Mouse (Mus musculus) hindbrain, embryonic 10.5 days (tissue): ENCODE results near the gene Fancl. TPM values are rescaled to one million over a fixed set of nuclear protein-coding genes. Genes with fewer than 3 reads are reported as not detected.

Source experiments
- DNase-seq: peaks from one replicate; pipeline ENCODE4 v3.0.0-alpha.2; 2017; ENCODE audit warnings: low spot score
- H3K27ac ChIP-seq: fragments of 300-500 bp; sonication (generic); 2 replicates; pipeline ENCODE4 v1.5.1; 2016; ENCODE audit warnings: mild to moderate bottlenecking, moderate library complexity
- H3K27me3 ChIP-seq: fragments of 300-500 bp; sonication (generic); 2 replicates; pipeline ENCODE4 v1.6.1; 2016; ENCODE audit warnings: mild to moderate bottlenecking; ENCODE audit not compliant: poor library complexity, insufficient read depth, severe bottlenecking
- H3K36me3 ChIP-seq: fragments of 300-500 bp; sonication (generic); 2 replicates; pipeline ENCODE4 v1.6.1; 2016; ENCODE audit warnings: mild to moderate bottlenecking, moderate library complexity
- H3K4me1 ChIP-seq: fragments of 300-500 bp; sonication (generic); replicated peaks from 2 replicates; pipeline ENCODE4 v1.6.1; 2016; ENCODE audit warnings: mild to moderate bottlenecking
- H3K4me3 ChIP-seq: fragments of 300-500 bp; sonication (generic); 2 replicates; pipeline ENCODE4 v1.5.1; 2016; ENCODE audit warnings: mild to moderate bottlenecking, moderate library complexity
- H3K9me3 ChIP-seq: fragments of 300-500 bp; sonication (generic); 2 replicates; pipeline ENCODE4 v1.6.1; 2016; ENCODE audit warnings: mild to moderate bottlenecking, moderate library complexity
- WGBS: fragments of 180-500 bp; shearing (Covaris S2); methylation state at CpG from one replicate; pipeline ENCODE4 v1.1.7; 2016; 5-methylcytosine and 5-hydroxymethylcytosine counted together
- polyA plus RNA-seq: library from polyadenylated mRNA; unstranded; fragments of >200 nt; fragmentation: Nextera tagmentation; extraction: Ambion mirVana; gene quantifications from 2 replicates; pipeline ENCODE4 v1.2.1, GENCODE M21; 2016

The Fancl gene
- polyA plus RNA-seq, 1 experiment from 2014 or later, result 29.3 TPM

DNA sequence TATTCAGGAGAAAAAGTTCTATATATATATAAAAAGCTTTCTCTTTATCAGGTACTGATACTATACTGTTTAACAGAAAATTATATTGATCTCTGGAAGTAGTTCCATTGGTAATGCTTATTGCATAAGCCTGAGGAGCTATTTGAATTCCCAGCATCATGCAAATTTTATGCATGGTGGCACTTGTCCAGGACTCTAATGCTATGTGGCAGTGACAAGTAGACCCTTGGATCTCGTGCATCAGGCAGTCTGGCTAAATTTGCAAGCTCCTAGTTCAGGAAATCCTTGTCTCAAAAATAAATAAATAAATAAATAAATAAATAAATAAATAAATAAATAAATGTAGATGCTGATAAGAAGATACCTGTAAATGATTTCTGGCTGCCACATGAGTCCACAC is 55.2 kb downstream of the Fancl start:
- Histone ChIP-seq H3K27ac (no peak overlapping the region), H3K36me3 (peaks cover 10% of the 10 kb centered on the region; the same call in 1 of the 2 replicates), H3K9me3 (no peaks in the 10 kb centered on the region), H3K4me1 (no peaks in the 10 kb centered on the region), H3K27me3 (no peaks in the 10 kb centered on the region), H3K4me3 (no peak overlapping the region)
- no peak for DNase-seq
- WGBS, result 73% methylated on average over 1 of the region's 1 CpGs

DNA sequence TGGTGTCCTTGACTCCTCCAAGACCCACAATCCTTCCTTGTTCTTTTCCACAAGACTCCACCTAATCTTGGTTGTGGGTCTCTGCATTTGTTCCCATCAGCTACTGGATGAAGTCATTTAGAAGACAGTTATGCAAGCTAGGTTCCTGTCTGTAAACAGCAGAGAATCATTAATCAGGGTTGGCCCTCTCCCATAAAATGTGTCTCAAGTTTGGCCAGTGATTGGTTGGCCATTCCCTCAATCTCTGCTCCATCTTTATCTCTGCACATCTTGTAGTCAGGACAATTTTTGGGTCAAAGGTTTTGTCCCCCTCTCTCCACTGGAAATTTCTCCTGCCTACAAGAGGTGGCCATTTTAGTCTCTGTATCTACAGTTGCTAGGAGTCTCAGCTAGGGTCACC is 58.4 kb downstream of the Fancl start:
- no peaks in the 10 kb centered on the region for H3K9me3 ChIP-seq
- H3K4me3 ChIP-seq, result no peak overlapping the region
- H3K27ac ChIP-seq, result no peak overlapping the region
- no peak for DNase-seq
- peaks cover 10% of the 10 kb centered on the region; the same call in 1 of the 2 replicates for H3K36me3 ChIP-seq
- H3K27me3 ChIP-seq, result no peaks in the 10 kb centered on the region
- no peaks in the 10 kb centered on the region for H3K4me1 ChIP-seq

DNA sequence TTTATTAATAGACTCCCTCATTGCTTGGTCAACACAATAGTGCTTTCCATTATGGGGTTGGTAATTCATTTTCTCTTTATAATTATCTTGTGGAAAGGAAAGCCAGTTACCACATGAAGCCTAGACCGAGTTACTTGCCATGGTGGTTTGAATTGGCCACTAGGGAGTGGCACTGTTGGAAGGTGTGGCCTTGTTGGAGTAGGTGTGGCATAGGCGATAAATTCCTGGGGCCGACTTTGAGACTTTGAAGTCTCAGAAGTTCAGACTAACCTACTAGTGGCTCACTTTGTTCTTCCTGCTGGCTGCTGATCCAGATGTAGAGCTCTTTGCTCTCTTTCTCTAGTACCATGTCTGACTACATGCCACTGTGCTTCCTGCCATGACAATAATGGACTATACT is 63.9 kb downstream of the Fancl start:
- H3K27me3 ChIP-seq, result no peaks in the 10 kb centered on the region
- H3K27ac ChIP-seq, result no peak overlapping the region
- no peaks in the 10 kb centered on the region for H3K4me1 ChIP-seq
- 92% methylated on average over 3 of the region's 3 CpGs for WGBS
- no peak overlapping the region for H3K4me3 ChIP-seq
- H3K9me3 ChIP-seq, result no peaks in the 10 kb centered on the region
- peaks cover 4% of the 10 kb centered on the region; the same call in 1 of the 2 replicates for H3K36me3 ChIP-seq
- no peak for DNase-seq

DNA sequence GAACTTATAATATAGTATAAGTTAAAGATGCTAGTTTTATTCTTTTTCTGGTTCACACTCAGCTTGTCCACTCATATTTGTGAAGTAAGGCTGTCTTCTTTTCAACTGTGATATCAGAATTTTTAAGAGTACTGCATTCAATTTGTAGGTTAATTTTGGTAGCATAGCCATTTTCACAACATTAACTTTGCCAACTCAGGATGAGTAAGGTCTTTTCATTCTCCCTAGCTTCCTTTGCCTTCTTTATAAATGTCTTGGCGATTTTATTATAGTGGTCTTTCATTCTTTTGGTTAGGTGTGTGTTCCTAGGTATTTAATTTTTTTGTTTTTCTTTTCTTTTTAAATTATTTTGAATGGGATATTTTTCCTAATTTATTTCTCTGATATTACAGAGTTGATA is 64.7 kb downstream of the Fancl start:
- no peaks in the 10 kb centered on the region for H3K9me3 ChIP-seq
- DNase-seq, result no peak
- H3K36me3 ChIP-seq, result no peaks in the 10 kb centered on the region
- no peaks in the 10 kb centered on the region for H3K4me1 ChIP-seq
- H3K27me3 ChIP-seq, result no peaks in the 10 kb centered on the region
- no peak overlapping the region for H3K4me3 ChIP-seq
- WGBS, result 96% methylated on average over 1 of the region's 1 CpGs
- no peak overlapping the region for H3K27ac ChIP-seq

DNA sequence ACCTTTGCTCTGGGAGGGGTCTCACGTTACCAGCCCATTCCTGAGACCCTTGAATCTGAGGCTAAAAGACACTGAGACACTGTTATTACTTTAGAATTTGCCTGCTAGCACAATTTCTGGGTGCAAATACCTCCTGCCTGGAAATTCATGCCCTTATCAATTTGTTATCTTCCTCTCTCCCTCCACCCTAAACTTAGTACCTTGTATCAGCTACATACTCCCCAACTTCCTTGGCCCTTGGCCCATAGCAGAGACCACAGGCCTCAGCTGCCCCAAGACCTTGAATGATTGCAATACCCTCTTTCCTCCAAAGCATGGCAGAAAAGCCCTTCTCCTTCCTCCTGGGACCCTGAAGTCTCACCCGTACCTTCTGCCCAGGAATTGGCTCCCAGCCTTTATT is 65.3 kb downstream of the Fancl start:
- Histone ChIP-seq H3K27ac (no peak overlapping the region), H3K4me3 (no peak overlapping the region), H3K4me1 (no peaks in the 10 kb centered on the region), H3K9me3 (no peaks in the 10 kb centered on the region), H3K36me3 (no peaks in the 10 kb centered on the region), H3K27me3 (no peaks in the 10 kb centered on the region)
- WGBS, result 86% methylated on average over 2 of the region's 2 CpGs
- DNase-seq, result no peak

DNA sequence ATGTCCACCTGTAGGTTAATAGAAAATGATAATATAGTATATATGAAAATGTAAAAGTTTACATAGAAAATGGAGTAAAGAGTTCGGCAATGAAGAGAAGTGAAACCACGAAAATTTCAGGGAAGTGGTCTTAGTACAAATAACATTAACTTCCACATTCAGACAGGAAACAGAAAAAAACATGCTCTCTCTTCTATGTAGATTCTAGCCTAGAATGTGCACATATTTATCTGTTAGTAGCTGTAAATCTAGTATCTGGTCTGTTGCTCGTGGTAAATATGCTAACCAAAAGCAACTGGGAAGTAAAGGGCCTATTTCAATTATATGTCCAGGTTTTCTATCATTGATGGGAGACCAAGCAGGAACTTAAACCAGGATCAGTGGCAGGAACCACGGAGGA is 66.8 kb downstream of the Fancl start:
- Histone ChIP-seq H3K27ac (no peak overlapping the region), H3K4me3 (no peak overlapping the region), H3K36me3 (no peaks in the 10 kb centered on the region), H3K27me3 (no peaks in the 10 kb centered on the region), H3K9me3 (no peaks in the 10 kb centered on the region), H3K4me1 (no peaks in the 10 kb centered on the region)
- no peak for DNase-seq
- 93% methylated on average over 4 of the region's 4 CpGs for WGBS

DNA sequence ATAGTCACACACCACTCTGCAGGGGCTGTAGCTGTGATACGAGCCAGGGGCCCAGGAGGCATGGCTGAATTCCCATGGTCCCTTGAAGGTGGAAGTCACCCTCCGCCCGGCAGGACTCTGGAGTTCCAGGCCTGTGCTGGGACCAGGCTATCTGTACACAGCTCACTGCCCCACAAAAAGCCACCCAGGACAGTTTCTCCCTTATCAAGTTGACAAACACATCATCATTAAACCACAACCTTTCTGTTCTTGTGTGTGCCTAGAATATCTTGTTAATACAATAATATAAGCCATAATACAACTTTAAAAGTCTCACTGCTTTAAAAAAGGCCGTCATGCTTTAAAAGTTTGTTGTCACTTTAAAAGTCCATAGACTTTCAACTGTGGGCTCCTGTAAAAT is 68.1 kb downstream of the Fancl start:
- H3K4me3 ChIP-seq, result no peak overlapping the region
- H3K27me3 ChIP-seq, result no peaks in the 10 kb centered on the region
- H3K36me3 ChIP-seq, result no peaks in the 10 kb centered on the region
- H3K4me1 ChIP-seq, result no peaks in the 10 kb centered on the region
- no peak for DNase-seq
- H3K27ac ChIP-seq, result no peak overlapping the region
- no peaks in the 10 kb centered on the region for H3K9me3 ChIP-seq
- 88% methylated on average over 4 of the region's 4 CpGs for WGBS

DNA sequence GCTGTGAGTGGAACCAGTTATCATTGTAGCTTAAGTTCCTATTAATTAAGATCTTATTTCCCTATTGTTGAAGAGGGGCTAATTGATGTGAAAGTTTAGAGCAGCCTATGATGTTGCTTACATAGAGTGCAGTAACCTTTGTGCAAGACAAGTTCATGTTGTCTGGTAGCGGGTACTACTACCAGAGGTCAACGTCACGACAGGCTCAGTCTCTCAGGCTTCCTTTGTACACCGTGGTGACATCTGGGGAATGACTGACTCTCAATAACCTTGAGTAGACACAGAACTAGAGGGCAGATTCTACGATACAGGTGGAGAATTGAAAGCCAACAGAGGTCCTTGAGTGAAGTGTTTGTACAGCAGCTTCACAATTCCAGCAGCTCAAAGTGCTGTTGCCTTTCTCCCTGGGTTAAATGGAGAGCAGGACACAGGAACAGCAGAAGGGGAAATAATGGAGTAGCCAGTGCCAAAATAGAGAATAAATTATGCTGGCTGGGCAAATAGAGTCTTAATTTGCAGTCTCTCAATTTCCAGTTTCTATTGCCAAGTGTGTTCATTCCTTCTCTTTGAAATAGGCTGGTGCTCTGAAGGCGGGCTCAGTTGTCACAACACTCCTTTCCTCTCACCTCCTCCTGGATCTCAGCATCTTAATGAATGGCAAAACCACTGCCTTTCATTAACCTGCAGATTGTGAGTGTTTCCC is 91.3 kb downstream of the Fancl start:
- DNase-seq, result no peak
- 86% methylated on average over 6 of the region's 6 CpGs for WGBS
- Histone ChIP-seq H3K4me3 (no peak overlapping the region), H3K36me3 (peaks cover 20% of the 10 kb centered on the region), H3K4me1 (no peaks in the 10 kb centered on the region), H3K9me3 (no peaks in the 10 kb centered on the region), H3K27me3 (no peaks in the 10 kb centered on the region), H3K27ac (no peak overlapping the region)

DNA sequence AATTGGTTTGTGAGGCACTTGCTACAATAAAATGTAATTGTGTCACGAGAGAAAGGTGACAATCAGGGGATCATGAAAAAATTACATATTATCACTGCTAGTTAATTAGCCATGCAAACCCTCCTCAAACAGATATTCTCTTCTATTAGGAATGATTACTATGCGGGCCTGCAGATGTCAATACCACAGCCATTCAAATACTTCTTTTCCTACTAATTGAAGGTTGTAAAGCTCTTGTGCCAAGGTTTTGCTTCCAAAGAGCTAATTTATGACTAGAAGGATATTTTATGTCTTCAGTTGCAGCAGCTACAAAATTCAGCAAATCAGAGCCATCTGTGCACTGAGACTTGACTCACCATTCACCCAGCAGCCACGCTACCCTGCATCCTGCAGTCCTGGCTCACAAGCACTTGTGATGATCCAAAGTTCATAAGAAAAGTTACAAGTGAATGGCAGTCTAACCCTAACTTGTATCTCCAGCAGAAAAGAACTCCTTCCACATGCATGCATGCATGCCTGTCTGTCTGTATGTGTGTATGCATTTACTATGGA is 95.8 kb downstream of the Fancl start:
- no peak for DNase-seq
- WGBS, result 93% methylated on average over 3 of the region's 3 CpGs
- Histone ChIP-seq H3K9me3 (no peaks in the 10 kb centered on the region), H3K36me3 (no peaks in the 10 kb centered on the region), H3K27ac (no peak overlapping the region), H3K27me3 (no peaks in the 10 kb centered on the region), H3K4me3 (no peak overlapping the region), H3K4me1 (no peaks in the 10 kb centered on the region)

DNA sequence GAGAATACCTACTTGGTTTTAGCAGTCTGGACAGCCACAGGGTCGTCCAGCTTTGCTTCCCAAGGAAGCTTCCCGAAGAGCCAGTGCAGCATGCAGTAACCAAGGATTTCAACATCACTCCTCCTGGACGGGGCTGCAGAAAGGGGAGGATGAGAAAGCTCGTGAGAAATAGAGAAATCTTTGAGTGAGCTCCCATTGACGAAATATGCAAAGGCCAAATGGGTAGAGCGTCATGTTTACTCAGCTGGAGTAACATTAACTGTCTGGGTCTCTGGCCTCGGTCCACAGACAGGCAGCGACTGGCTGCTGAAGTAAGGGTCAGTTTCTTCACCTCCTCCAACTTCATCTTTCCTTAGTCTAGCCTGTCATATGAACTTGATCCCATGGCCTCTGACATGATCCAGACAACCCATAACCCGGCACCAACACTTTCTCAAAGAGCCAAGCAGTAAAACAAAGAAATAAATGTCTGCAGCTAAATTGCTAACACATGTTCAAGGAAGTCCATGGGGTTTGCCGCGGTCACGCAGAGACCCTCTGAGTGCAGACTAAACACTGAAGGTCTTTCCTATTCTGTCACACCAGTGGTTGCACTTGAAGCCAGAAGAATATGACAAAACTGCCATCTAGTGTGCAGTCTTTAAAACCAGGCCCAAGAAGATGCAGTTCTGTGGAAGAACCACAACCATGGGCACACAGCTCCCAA is 104.0 kb downstream of the Fancl start:
- Histone ChIP-seq H3K36me3 (no peaks in the 10 kb centered on the region), H3K9me3 (no peaks in the 10 kb centered on the region), H3K27me3 (no peaks in the 10 kb centered on the region), H3K27ac (no peak overlapping the region), H3K4me1 (no peaks in the 10 kb centered on the region), H3K4me3 (no peak overlapping the region)
- WGBS, result 70% methylated on average over 12 of the region's 12 CpGs
- DNase-seq, result peak; percentile 56

DNA sequence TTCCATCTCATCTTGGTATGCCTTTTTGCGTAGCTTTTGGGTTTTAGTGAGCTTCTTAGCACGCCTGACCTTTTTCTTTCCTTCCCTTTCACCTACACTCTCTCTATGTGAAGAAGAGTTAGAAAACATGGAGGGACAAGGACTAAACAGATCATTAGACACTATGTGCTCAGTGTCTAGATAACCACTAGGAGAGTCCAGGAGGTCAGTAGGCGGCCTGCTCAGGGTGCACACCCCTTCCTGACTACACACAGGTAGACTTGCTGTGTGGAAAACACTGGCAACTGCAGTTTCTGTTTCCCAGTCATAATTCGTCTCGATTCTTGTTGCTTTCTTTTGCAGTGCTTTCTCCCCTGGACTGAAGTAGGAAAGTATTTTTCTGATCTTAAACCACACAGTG is 110.0 kb downstream of the Fancl start:
- no peak overlapping the region for H3K27ac ChIP-seq
- no peaks in the 10 kb centered on the region for H3K27me3 ChIP-seq
- DNase-seq, result no peak
- H3K4me1 ChIP-seq, result no peaks in the 10 kb centered on the region
- no peak overlapping the region for H3K4me3 ChIP-seq
- no peaks in the 10 kb centered on the region for H3K9me3 ChIP-seq
- WGBS, result 93% methylated on average over 5 of the region's 5 CpGs
- H3K36me3 ChIP-seq, result no peaks in the 10 kb centered on the region

DNA sequence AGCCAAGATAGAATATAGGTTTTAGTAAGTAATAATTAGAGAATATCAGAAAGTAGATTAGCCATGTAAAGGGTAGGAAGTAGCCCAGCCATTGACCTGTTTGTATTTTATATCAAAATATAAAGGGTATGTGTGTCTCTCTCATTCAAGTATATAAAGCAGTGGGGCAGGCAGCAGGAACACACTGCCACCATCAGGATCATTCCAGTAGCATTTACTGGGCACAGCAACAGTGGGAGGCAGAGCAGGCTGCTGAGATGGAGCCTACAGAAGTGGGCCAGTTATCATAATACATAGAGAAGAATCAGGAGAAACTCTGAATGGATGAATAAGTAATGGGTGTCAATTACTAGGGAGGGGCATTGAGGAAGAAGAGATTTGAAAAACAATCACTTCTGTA is 127.7 kb downstream of the Fancl start:
- peaks cover 4% of the 10 kb centered on the region; the same call in 1 of the 2 replicates for H3K36me3 ChIP-seq
- 0 out of 2 replicates have a peak, but pooled peaks cover 3% of the 10 kb centered on the region for H3K9me3 ChIP-seq
- no peaks in the 10 kb centered on the region for H3K27me3 ChIP-seq
- H3K27ac ChIP-seq, result no peak overlapping the region
- no peak overlapping the region for H3K4me3 ChIP-seq
- H3K4me1 ChIP-seq, result no peaks in the 10 kb centered on the region
- no peak for DNase-seq

DNA sequence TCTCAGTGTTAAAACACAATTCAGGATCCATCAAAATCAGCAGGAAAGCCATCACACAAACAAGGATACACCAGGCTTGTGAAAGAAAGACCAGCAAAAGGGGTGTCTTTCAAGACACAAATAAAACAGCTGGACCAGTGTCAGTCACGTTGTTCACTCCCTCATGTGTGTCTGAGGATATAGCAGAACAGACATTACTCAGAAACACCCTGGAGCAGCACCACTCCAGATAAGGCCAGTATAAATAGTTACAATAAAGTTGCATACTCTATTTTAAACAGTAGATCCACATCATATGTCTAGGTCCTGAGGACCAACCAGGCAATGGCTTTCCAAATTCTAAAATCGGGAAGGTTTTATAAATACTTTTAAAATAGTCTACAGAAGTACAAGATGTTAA is 130.2 kb downstream of the Fancl start:
- WGBS, result 71% methylated on average over 2 of the region's 2 CpGs

More for the DNA sequence above, 130.2 kb downstream of the Fancl start:
- Histone ChIP-seq H3K27ac (no peak overlapping the region), H3K4me1 (no peaks in the 10 kb centered on the region), H3K36me3 (no peaks in the 10 kb centered on the region), H3K4me3 (no peak overlapping the region), H3K9me3 (no peaks in the 10 kb centered on the region), H3K27me3 (no peaks in the 10 kb centered on the region)
- DNase-seq, result no peak
